Mouse (Mus musculus): ENCODE data around the gene Trub2. TPM values are rescaled to one million over a fixed set of nuclear protein-coding genes. Genes with fewer than 3 reads are reported as not detected.
"Not testable (repeated sequence)": the region's sequence is repeated elsewhere in the genome, so short reads cannot be mapped to it uniquely, and the experiment has no call there.

Gene Trub2
- total and polyA plus RNA-seq, 3 experiments, result 32.6 to 41.4 (median 39.0) TPM

DNA sequence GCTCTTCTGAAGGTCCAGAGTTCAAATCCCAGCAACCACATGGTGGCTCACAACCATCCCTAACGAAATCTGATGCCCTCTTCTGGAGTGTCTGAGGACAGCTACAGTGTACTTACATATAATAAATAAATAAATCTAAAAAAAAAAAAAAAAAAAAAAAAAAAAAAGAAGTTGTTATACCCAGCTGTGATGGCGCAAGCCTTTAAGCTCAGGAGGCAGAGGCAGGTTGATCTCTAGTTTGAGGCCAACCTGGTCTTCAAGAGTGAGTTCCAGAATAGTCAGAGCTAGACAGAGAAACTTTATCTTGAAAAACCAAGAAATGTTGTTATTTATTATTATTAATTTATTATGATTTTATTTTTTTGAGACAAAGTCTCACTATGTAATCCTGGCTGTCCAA, 7.0 kb downstream of the Trub2 start:
- in situ Hi-C loops (cut with MboI; ENCODE audit: low pct_ligation_motif_present, low pct_unique_long_range_greater_than_20kb, low sequenced_read_pairs); H3K27me3 ChIP-seq (replicated peaks); dilution Hi-C loops (cut with MboI; ENCODE audit: extremely low pct_ligation_motif_present, extremely low pct_unique_long_range_greater_than_20kb, low sequenced_read_pairs); H3K27ac ChIP-seq (ENCODE audit: insufficient read depth, low read depth); H3K4me2 ChIP-seq (ENCODE audit: insufficient read depth, low read depth, poor library complexity, severe bottlenecking); H3K9ac ChIP-seq (ENCODE audit: insufficient read depth, low read depth); DNase-seq (ENCODE audit: extremely low read depth); H3K79me2 ChIP-seq (replicated peaks; ENCODE audit: control insufficient read depth, extremely low read depth, insufficient read depth, poor library complexity, severe bottlenecking); H3K4me3 ChIP-seq (replicated peaks in 1 of 3; ENCODE audit: low read depth in 2 of 3, low read length in 2 of 3, poor library complexity in 1 of 3); H3K4me1 ChIP-seq (ENCODE audit: control insufficient read depth in 1 of 2, insufficient read depth in 2 of 2): not testable (repeated sequence)
- 0 out of 2 replicates have a peak, but pooled peaks have one; percentile 31 for TF ChIP-seq ZNF384 (IDR thresholded peaks at IDR 0.05; ENCODE audit: low read depth, low read length)
- Histone ChIP-seq H3K9me3 (replicated peaks; ENCODE audit: low read length) (peaks cover 16% of the 10 kb centered on the region), H3K36me3 (replicated peaks in 1 of 2; ENCODE audit: control insufficient read depth in 1 of 2, insufficient read depth in 1 of 2, low read length in 1 of 2) (peaks cover 79 to 95% of the 10 kb centered on the region in 2 experiments)

DNA sequence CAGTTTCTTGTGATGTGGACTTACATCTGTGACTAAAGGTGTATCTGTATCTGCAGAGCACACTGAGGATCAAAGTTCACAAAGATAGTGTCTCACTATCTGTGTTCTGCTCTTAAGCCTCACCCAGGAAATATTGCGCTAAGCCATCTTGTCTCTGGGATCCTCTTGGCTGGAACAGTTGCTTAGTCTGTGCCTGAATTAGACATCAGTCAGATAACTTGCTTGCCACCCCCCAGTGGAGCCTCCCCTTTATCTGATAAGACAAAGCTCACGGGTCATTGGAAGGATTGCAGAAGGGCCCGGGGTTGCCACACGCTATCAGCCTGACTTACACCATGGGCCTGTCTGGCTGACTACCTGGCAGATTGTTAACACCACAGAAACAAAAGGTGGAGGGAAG, 15.0 kb downstream of the Trub2 start:
- Histone ChIP-seq H3K9me3 (replicated peaks; ENCODE audit: low read length) (no peaks in the 10 kb centered on the region), H3K4me2 (ENCODE audit: insufficient read depth, low read depth, poor library complexity, severe bottlenecking) (no peak overlapping the region), H3K27ac (ENCODE audit: insufficient read depth, low read depth) (no peak overlapping the region), H3K4me1 (ENCODE audit: control insufficient read depth in 1 of 2, insufficient read depth in 2 of 2) (no peaks in the 10 kb centered on the region), H3K79me2 (replicated peaks; ENCODE audit: control insufficient read depth, extremely low read depth, insufficient read depth, poor library complexity, severe bottlenecking) (no peaks in the 10 kb centered on the region), H3K4me3 (replicated peaks in 1 of 3; ENCODE audit: low read depth in 2 of 3, low read length in 2 of 3, poor library complexity in 1 of 3) (no peak overlapping the region), H3K27me3 (replicated peaks) (no peaks in the 10 kb centered on the region), H3K36me3 (replicated peaks in 1 of 2; ENCODE audit: control insufficient read depth in 1 of 2, insufficient read depth in 1 of 2, low read length in 1 of 2) (peaks cover 20 to 63% of the 10 kb centered on the region in 2 experiments), H3K9ac (ENCODE audit: insufficient read depth, low read depth) (no peak overlapping the region)
- dilution Hi-C loops (cut with MboI; ENCODE audit: extremely low pct_ligation_motif_present, extremely low pct_unique_long_range_greater_than_20kb, low sequenced_read_pairs) (no loop called here), in situ Hi-C loops (cut with MboI; ENCODE audit: low pct_ligation_motif_present, low pct_unique_long_range_greater_than_20kb, low sequenced_read_pairs) (no loop called here)
- DNase-seq (ENCODE audit: extremely low read depth), result no peak
- TF ChIP-seq USF1 (IDR thresholded peaks at IDR 0.05; ENCODE audit: low read depth, low read length), result no peak
- TF ChIP-seq CHD1 (IDR thresholded peaks at IDR 0.05; ENCODE audit: low read depth, low read length), result no peak

DNA sequence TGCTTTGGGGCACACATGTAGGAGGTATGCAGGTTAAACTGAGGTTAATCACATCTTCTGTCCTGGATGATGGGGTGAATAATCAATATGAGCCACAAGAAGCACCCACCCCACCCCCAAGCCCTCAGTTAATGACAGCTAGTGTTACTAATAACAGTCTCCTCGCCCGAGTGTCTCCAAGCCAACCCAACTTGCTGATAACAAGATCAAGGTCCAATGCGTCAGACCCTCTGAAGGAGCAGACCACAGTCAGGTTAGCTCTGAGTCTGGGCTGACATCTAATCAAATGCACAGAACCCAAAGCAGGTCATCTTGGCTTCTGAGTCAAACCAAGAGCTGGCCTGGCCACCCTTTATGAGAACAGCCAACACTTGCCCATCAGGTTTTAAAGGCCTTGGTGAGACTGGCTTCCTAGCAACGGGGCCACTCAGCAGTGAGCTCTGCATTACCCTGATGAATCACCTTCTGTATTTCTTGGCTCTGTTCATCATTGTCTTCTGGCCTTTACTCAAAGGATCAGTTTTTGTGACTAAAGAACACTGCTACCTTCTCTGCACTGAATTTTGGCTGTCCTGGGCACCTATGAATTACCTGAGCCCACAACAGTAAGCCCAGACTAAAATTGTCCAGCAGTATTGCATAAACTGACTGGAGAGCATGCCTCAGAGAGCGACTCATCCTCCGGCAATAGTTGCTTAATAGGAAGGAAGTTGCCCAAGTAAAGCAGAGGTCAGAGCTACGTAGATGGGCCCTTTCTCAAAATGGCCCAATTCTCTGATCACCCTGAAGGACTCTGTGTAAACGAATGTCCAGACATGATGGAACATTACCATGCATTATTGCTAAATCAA, 16.5 kb downstream of the Trub2 start:
- dilution Hi-C loops (cut with MboI; ENCODE audit: extremely low pct_ligation_motif_present, extremely low pct_unique_long_range_greater_than_20kb, low sequenced_read_pairs), result no loop called here
- Histone ChIP-seq H3K9me3 (replicated peaks; ENCODE audit: low read length) (peaks cover 8% of the 10 kb centered on the region), H3K4me3 (replicated peaks in 1 of 3; ENCODE audit: low read depth in 2 of 3, low read length in 2 of 3, poor library complexity in 1 of 3) (no peak overlapping the region), H3K27ac (ENCODE audit: insufficient read depth, low read depth) (no peak overlapping the region), H3K79me2 (replicated peaks; ENCODE audit: control insufficient read depth, extremely low read depth, insufficient read depth, poor library complexity, severe bottlenecking) (no peaks in the 10 kb centered on the region), H3K36me3 (replicated peaks in 1 of 2; ENCODE audit: control insufficient read depth in 1 of 2, insufficient read depth in 1 of 2, low read length in 1 of 2) (peaks cover 6 to 48% of the 10 kb centered on the region in 2 experiments), H3K9ac (ENCODE audit: insufficient read depth, low read depth) (no peak overlapping the region), H3K4me2 (ENCODE audit: insufficient read depth, low read depth, poor library complexity, severe bottlenecking) (no peak overlapping the region), H3K4me1 (ENCODE audit: control insufficient read depth in 1 of 2, insufficient read depth in 2 of 2) (no peaks in the 10 kb centered on the region), H3K27me3 (replicated peaks) (no peaks in the 10 kb centered on the region)
- DNase-seq (ENCODE audit: extremely low read depth), result no peak
- TF ChIP-seq TCF12 (IDR thresholded peaks at IDR 0.05; ENCODE audit: low read depth, low read length) (no peak), ELF1 (IDR thresholded peaks at IDR 0.05; ENCODE audit: low read depth, low read length) (no peak), ETS1 (conservative IDR thresholded peaks at IDR 0.05; ENCODE audit: low read depth, low read length) (no peak), TBP (conservative IDR thresholded peaks at IDR 0.05; ENCODE audit: low read depth, low read length) (no peak), JUN (IDR thresholded peaks at IDR 0.05; ENCODE audit: insufficient read depth, low read depth, low read length) (no peak), RCOR1 (conservative IDR thresholded peaks at IDR 0.05; ENCODE audit: low read depth, low read length) (no peak), ZC3H11A (IDR thresholded peaks at IDR 0.05; ENCODE audit: low read depth, low read length) (no peak), MAZ (IDR thresholded peaks at IDR 0.05; ENCODE audit: low read depth, low read length) (no peak), ZKSCAN1 (IDR thresholded peaks at IDR 0.05; ENCODE audit: borderline replicate concordance, low read depth, low read length) (no peak), MYC (IDR thresholded peaks at IDR 0.05; ENCODE audit: low read depth, low read length) (no peak), MEF2A (IDR thresholded peaks at IDR 0.05; ENCODE audit: borderline replicate concordance, low read depth, low read length) (no peak), POLR2AphosphoS2 (IDR thresholded peaks at IDR 0.05; ENCODE audit: low read depth, low read length) (no peak), CTCF (conservative IDR thresholded peaks at IDR 0.05 in 1 of 2, IDR thresholded peaks at IDR 0.05 in 1 of 2; ENCODE audit: low read depth in 2 of 2, low read length in 2 of 2) (no peak), NELFE (IDR thresholded peaks at IDR 0.05; ENCODE audit: low read depth, low read length) (no peak), ZNF384 (IDR thresholded peaks at IDR 0.05; ENCODE audit: low read depth, low read length) (no peak)
- in situ Hi-C loops (cut with MboI; ENCODE audit: low pct_ligation_motif_present, low pct_unique_long_range_greater_than_20kb, low sequenced_read_pairs), result no loop called here
